Mouse (Mus musculus) lung, adult 2 months (tissue): ENCODE measurements at regions not wholly inside any gene's neighbourhood (a gene's known extent, or its start where the extent isn't known, plus 50 kb on each side); places are given as distances from the start of the nearest gene placed in this dataset.

Experiments
- DNase-seq: peaks from one replicate; pipeline ENCODE4 v3.0.0; 2022
- H3K4me1 ChIP-seq: fragments of 200-500 bp; 2 replicates; pipeline ENCODE4 v1.6.1; 2011; ENCODE audit warnings: low read length; ENCODE audit not compliant: control insufficient read depth, insufficient read depth
- H3K4me3 ChIP-seq: fragments of 200-500 bp; replicated peaks from 2 replicates; pipeline ENCODE3; 2011; ENCODE audit warnings: low read depth, mild to moderate bottlenecking, control low read depth, low read length; ENCODE audit errors: extremely low read depth
- CTCF ChIP-seq: fragments of 200-500 bp; IDR thresholded peaks from 2 replicates; pipeline ENCODE4 v1.5.1; 2011; ENCODE audit warnings: mild to moderate bottlenecking, low read length, control low read depth; ENCODE audit not compliant: insufficient read depth
- POLR2A ChIP-seq: fragments of 200-500 bp; IDR thresholded peaks from 2 replicates; pipeline ENCODE4 v1.6.1; 2011; ENCODE audit warnings: low read depth, mild to moderate bottlenecking, control low read depth, low read length, borderline replicate concordance; ENCODE audit errors: extremely low read depth
- WGBS: fragments of 180-500 bp; shearing (Covaris S2); methylation state at CpG from one replicate; pipeline ENCODE4 v1.1.7; 2018; 5-methylcytosine and 5-hydroxymethylcytosine counted together

- 38% methylated on average over 5 of the region's 5 CpGs for WGBS
- no peak for TF ChIP-seq CTCF
- TF ChIP-seq POLR2A, result no peak
- H3K4me1 ChIP-seq, result no peaks in the 10 kb centered on the region
- DNase-seq, result no peak
- no peak overlapping the region for H3K4me3 ChIP-seq
These were observed 450.7 kb downstream of the Fgf9 start for GRCm38 (mm10) chr14:58520976-58521549.

GRCm38 (mm10) chr14:58520384-58520783 lies 450.0 kb downstream of the Fgf9 start:
- Histone ChIP-seq H3K4me1 (no peaks in the 10 kb centered on the region), H3K4me3 (no peak overlapping the region)
- no peak for TF ChIP-seq CTCF
- no peak for DNase-seq
- 70% methylated on average over 5 of the region's 5 CpGs for WGBS

- 79% methylated on average over 1 of the region's 1 CpGs for WGBS
- TF ChIP-seq CTCF (no peak), POLR2A (no peak)
- H3K4me1 ChIP-seq, result no peaks in the 10 kb centered on the region
These were observed 448.7 kb downstream of the Fgf9 start for GRCm38 (mm10) chr14:58519086-58519485.

GRCm38 (mm10) chr14:58516543-58516942 lies 446.2 kb downstream of the Fgf9 start:
- DNase-seq, result no peak
- Histone ChIP-seq H3K4me1 (no peaks in the 10 kb centered on the region), H3K4me3 (no peak overlapping the region)
- no peak for TF ChIP-seq POLR2A
- no peak for TF ChIP-seq CTCF
- 53% methylated on average over 4 of the region's 4 CpGs for WGBS

More at GRCm38 (mm10) chr14:58519086-58519485, 448.7 kb downstream of the Fgf9 start:
- H3K4me3 ChIP-seq, result no peak overlapping the region
- no peak for DNase-seq

- Histone ChIP-seq H3K4me1 (no peaks in the 10 kb centered on the region), H3K4me3 (no peak overlapping the region)
- no peak for DNase-seq
- TF ChIP-seq POLR2A, result no peak
- no peak for TF ChIP-seq CTCF
- 88% methylated on average over 6 of the region's 6 CpGs for WGBS
These were observed 441.8 kb downstream of the Fgf9 start for GRCm38 (mm10) chr14:58512177-58512576.

GRCm38 (mm10) chr14:58511571-58511985 lies 441.2 kb downstream of the Fgf9 start:
- no peak for DNase-seq
- WGBS, result 43% methylated on average over 4 of the region's 4 CpGs
- no peaks in the 10 kb centered on the region for H3K4me1 ChIP-seq
- H3K4me3 ChIP-seq, result no peak overlapping the region
- TF ChIP-seq CTCF, result no peak
- no peak for TF ChIP-seq POLR2A

- Histone ChIP-seq H3K4me3 (no peak overlapping the region), H3K4me1 (no peaks in the 10 kb centered on the region)
- TF ChIP-seq CTCF (no peak), POLR2A (no peak)
- DNase-seq, result no peak
- 77% methylated on average over 4 of the region's 4 CpGs for WGBS
These were observed 440.4 kb downstream of the Fgf9 start for GRCm38 (mm10) chr14:58510790-58511189.

GRCm38 (mm10) chr14:58509106-58509505 lies 438.8 kb downstream of the Fgf9 start:
- no peak for TF ChIP-seq CTCF
- no peak for TF ChIP-seq POLR2A
- no peaks in the 10 kb centered on the region for H3K4me1 ChIP-seq
- 51% methylated on average over 4 of the region's 4 CpGs for WGBS
- H3K4me3 ChIP-seq, result no peak overlapping the region
- DNase-seq, result no peak

GRCm38 (mm10) chr14:58506490-58506889 lies 436.1 kb downstream of the Fgf9 start:
- H3K4me1 ChIP-seq, result no peaks in the 10 kb centered on the region
- WGBS, result 54% methylated on average over 3 of the region's 3 CpGs
- TF ChIP-seq CTCF (no peak), POLR2A (no peak)
- H3K4me3 ChIP-seq, result no peak overlapping the region
- no peak for DNase-seq

GRCm38 (mm10) chr14:58505841-58506240 lies 435.5 kb downstream of the Fgf9 start:
- no peak for TF ChIP-seq POLR2A
- no peak for TF ChIP-seq CTCF
- Histone ChIP-seq H3K4me3 (no peak overlapping the region), H3K4me1 (no peaks in the 10 kb centered on the region)
- no peak for DNase-seq

GRCm38 (mm10) chr14:58502890-58503289 lies 432.5 kb downstream of the Fgf9 start:
- no peaks in the 10 kb centered on the region for H3K4me1 ChIP-seq
- DNase-seq, result no peak
- no peak overlapping the region for H3K4me3 ChIP-seq
- WGBS, result 72% methylated on average over 8 of the region's 8 CpGs
- no peak for TF ChIP-seq CTCF
- TF ChIP-seq POLR2A, result no peak
